Mouse (Mus musculus): ENCODE measurements around the gene Gm20388. TPM values are rescaled to one million over a fixed set of nuclear protein-coding genes. Genes with fewer than 3 reads are reported as not detected.

Gene Gm20388
- polyA plus RNA-seq, 1 experiment from 2014 or later, result 8.3 TPM

DNA sequence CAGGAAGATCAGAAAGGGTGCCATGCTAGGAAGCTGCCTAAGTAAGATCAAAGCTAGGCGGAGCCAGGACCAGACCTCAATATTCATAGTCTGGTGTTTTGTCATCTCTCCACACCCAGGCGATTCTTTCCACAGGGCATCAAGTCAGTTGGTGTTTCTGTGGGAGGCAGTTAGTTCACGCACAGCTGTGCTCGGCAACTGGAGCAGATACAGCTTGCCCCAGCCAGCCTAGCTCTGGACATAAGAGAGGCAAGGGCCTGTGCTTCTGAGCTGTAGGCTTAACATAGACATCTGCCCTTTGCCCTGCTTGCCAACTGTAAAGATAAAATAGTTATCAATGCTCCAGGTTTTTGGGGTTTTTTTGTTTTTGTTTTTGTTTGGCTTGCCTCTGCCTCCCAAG is 3721.6 kb downstream of the Gm20388 start:
- Histone ChIP-seq H3K27ac (ENCODE audit: low read depth) (no peak overlapping the region), H3K9ac (ENCODE audit: low read length) (no peak overlapping the region), H3K36me3 (ENCODE audit: control insufficient read depth, insufficient read depth, low read length) (no peaks in the 10 kb centered on the region), H3K4me3 (ENCODE audit: low read depth, low read length) (no peak overlapping the region), H3K27me3 (replicated peaks; ENCODE audit: control insufficient read depth, insufficient read depth, low read length) (no peaks in the 10 kb centered on the region), H3K9me3 (ENCODE audit: control insufficient read depth, low read length) (no peaks in the 10 kb centered on the region), H3K4me1 (replicated peaks; ENCODE audit: control insufficient read depth, insufficient read depth, low read length) (peaks cover 20% of the 10 kb centered on the region), H3K4me2 (ENCODE audit: low read length) (no peak overlapping the region)
- ATAC-seq (replicated peaks; ENCODE audit: low FRiP score, low TSS enrichment, low read depth) (no peak), DNase-seq (ENCODE audit: low spot score) (no peak)
- 71% methylated on average over 4 of the region's 4 CpGs for WGBS

DNA sequence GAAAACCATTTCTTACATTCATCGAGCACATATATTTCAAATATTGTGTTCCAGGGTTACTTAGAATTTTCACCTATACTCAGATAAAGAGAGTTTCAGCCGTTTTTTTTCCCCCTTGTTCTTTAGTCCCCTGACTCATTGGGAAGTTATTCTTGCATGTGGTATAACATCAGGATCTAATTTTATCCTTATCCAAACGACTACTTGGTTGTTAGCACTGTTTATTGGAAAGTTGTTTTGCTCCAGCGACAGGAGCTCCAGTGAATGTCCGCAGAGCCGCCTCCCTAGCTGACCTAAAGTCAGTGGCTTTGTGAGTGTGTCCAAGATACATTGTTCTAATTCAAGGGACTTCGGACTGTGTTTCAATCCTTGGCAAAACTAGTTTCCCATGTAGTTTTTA is 3723.2 kb downstream of the Gm20388 start:
- Histone ChIP-seq H3K4me3 (ENCODE audit: low read depth, low read length) (no peak overlapping the region), H3K36me3 (ENCODE audit: control insufficient read depth, insufficient read depth, low read length) (no peaks in the 10 kb centered on the region), H3K27me3 (replicated peaks; ENCODE audit: control insufficient read depth, insufficient read depth, low read length) (no peaks in the 10 kb centered on the region), H3K27ac (ENCODE audit: low read depth) (no peak overlapping the region), H3K9ac (ENCODE audit: low read length) (no peak overlapping the region), H3K9me3 (ENCODE audit: control insufficient read depth, low read length) (no peaks in the 10 kb centered on the region), H3K4me2 (ENCODE audit: low read length) (no peak overlapping the region), H3K4me1 (replicated peaks; ENCODE audit: control insufficient read depth, insufficient read depth, low read length) (peaks cover 20% of the 10 kb centered on the region)
- 59% methylated on average over 7 of the region's 7 CpGs for WGBS
- DNase-seq (ENCODE audit: low spot score), result no peak
- ATAC-seq (replicated peaks; ENCODE audit: low FRiP score, low TSS enrichment, low read depth), result no peak

DNA sequence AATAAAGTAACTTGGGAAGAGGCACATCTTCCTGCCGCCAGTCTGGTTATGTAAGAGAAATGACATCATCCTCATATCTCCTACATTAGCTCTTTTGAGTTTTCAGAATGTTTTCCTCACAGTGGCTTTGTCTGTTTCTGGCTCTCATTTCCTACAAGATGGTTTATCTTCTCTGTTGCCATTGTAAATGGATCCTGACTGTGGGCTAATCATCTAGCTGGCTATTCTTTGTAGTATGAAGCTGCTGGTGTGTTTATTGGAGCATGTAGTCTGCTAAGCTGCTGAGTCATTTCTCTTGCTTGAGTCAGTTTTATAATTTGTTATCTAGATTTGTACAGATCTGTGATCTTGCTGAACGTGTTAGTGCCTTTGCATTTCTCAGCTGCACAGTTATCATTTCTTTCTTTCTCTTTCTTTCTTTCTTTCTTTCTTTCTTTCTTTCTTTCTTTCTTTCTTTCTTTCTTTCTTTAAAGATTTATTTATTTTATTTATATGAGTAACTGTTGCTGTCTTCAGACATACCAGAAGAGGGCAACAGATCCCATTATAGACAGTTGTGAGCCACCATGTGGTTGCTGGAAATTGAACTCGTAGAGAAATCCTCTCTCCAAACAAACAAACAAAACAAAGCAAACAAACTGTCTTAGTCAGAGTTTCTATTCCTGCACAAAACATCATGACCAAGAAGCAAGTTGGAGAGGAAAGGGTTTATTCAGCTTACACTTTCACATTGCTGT is 3723.9 kb downstream of the Gm20388 start:
- Histone ChIP-seq H3K9me3 (ENCODE audit: control insufficient read depth, low read length) (no peaks in the 10 kb centered on the region), H3K4me1 (replicated peaks; ENCODE audit: control insufficient read depth, insufficient read depth, low read length) (peaks cover 14% of the 10 kb centered on the region), H3K4me3 (ENCODE audit: low read depth, low read length) (no peak overlapping the region), H3K9ac (ENCODE audit: low read length) (no peak overlapping the region), H3K27me3 (replicated peaks; ENCODE audit: control insufficient read depth, insufficient read depth, low read length) (no peaks in the 10 kb centered on the region), H3K36me3 (ENCODE audit: control insufficient read depth, insufficient read depth, low read length) (no peaks in the 10 kb centered on the region), H3K27ac (ENCODE audit: low read depth) (no peak overlapping the region), H3K4me2 (ENCODE audit: low read length) (no peak overlapping the region)
- ATAC-seq (replicated peaks; ENCODE audit: low FRiP score, low TSS enrichment, low read depth) (no peak), DNase-seq (ENCODE audit: low spot score) (no peak)
- WGBS, result 23% methylated on average over 3 of the region's 3 CpGs

DNA sequence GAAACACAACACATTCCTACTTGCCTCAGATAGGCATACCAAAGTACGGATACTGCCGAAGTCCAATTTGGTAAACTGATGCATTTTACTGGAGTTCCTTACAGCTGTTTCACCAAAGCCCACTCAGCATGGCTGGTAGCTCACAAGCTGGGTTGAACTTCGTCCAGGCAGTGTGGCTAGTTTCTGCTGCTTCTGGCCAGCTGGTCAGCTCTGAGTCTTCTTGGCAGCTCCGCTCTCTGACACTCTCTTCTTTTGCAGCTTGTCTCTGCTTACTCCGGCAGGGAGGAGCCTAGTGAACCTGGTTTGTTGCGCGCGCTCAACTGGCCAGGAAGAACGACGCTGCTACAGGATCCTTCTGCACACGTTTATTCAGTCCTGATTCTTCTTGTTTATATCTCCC is 3725.0 kb downstream of the Gm20388 start:
- H3K4me1 ChIP-seq (replicated peaks; ENCODE audit: control insufficient read depth, insufficient read depth, low read length), result peaks cover 8% of the 10 kb centered on the region
- no peak overlapping the region for H3K4me2 ChIP-seq (ENCODE audit: low read length)
- no peaks in the 10 kb centered on the region for H3K9me3 ChIP-seq (ENCODE audit: control insufficient read depth, low read length)
- H3K4me3 ChIP-seq (ENCODE audit: low read depth, low read length), result no peak overlapping the region
- H3K27ac ChIP-seq (ENCODE audit: low read depth), result no peak overlapping the region
- H3K36me3 ChIP-seq (ENCODE audit: control insufficient read depth, insufficient read depth, low read length), result no peaks in the 10 kb centered on the region
- no peak for DNase-seq (ENCODE audit: low spot score)
- no peaks in the 10 kb centered on the region for H3K27me3 ChIP-seq (replicated peaks; ENCODE audit: control insufficient read depth, insufficient read depth, low read length)
- 71% methylated on average over 11 of the region's 11 CpGs for WGBS
- no peak overlapping the region for H3K9ac ChIP-seq (ENCODE audit: low read length)
- ATAC-seq (replicated peaks; ENCODE audit: low FRiP score, low TSS enrichment, low read depth), result no peak

DNA sequence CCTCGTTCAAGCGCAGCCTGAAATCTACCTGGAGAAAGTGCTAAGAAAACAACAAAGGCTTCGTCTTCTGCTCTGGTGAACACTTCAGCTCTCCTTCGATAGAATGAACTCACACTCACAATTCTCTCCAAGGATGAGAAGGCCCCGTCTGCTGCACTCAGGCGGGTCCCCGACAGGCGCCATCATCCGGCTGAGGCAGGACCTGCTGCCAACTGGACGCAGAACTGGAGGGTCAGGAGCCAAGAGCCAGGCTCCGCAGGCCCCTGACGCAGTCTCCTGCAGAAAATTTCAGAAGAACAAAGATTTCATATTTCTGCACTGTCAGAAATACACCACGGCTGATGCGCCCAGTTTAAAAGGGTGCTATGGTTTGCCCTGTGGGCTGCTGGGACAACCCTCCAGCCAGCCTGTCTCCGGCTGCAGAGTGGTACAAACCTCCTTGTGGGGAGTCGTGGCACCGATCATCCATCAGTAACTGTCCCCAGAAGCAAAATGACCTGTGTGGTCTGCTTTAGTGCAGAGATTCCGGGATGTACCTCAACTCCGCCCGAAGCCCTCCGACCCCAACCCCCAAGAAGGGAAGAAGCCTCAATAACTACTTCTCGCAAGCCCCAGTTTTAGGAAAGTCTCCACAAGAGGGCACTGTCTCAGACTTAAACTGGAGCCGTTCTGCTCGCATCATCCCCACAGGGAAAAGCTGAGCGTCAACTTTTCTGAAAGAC is 3732.8 kb downstream of the Gm20388 start:
- Histone ChIP-seq H3K4me3 (ENCODE audit: low read depth, low read length) (no peak overlapping the region; the same call in 1 of the 2 replicates), H3K27ac (ENCODE audit: low read depth) (no peak overlapping the region), H3K9ac (ENCODE audit: low read length) (no peak overlapping the region), H3K4me2 (ENCODE audit: low read length) (peak overlapping the region; percentile 37), H3K36me3 (ENCODE audit: control insufficient read depth, insufficient read depth, low read length) (no peaks in the 10 kb centered on the region), H3K27me3 (replicated peaks; ENCODE audit: control insufficient read depth, insufficient read depth, low read length) (no peaks in the 10 kb centered on the region), H3K4me1 (replicated peaks; ENCODE audit: control insufficient read depth, insufficient read depth, low read length) (no peaks in the 10 kb centered on the region), H3K9me3 (ENCODE audit: control insufficient read depth, low read length) (no peaks in the 10 kb centered on the region)
- no peak; the same call in 1 of the 2 replicates for ATAC-seq (replicated peaks; ENCODE audit: low FRiP score, low TSS enrichment, low read depth)
- peak; percentile 79 for DNase-seq (ENCODE audit: low spot score)
- WGBS, result 19% methylated on average over 25 of the region's 25 CpGs

DNA sequence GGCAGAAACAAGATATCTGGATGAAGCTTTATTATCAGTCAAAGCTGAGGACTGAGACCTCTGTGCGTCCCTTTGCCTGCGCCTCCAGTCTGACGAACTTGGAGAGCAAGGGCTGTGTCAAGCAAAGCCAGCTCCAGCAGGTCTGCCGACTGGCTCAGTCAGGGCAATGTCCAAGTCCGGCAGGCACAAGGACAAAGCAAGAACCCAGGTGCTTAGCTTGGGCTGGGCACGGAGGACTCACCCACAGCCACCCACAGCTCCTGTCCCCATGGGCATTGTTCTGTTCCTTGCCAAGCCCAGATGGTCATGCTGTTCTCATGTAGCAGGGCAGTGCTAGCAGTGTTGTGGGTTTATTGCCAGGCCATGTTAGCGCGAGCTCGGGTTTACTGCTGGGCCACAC is 3734.6 kb downstream of the Gm20388 start:
- Histone ChIP-seq H3K27ac (ENCODE audit: low read depth) (no peak overlapping the region), H3K9me3 (ENCODE audit: control insufficient read depth, low read length) (no peaks in the 10 kb centered on the region), H3K36me3 (ENCODE audit: control insufficient read depth, insufficient read depth, low read length) (no peaks in the 10 kb centered on the region), H3K4me2 (ENCODE audit: low read length) (no peak overlapping the region), H3K4me1 (replicated peaks; ENCODE audit: control insufficient read depth, insufficient read depth, low read length) (no peaks in the 10 kb centered on the region), H3K4me3 (ENCODE audit: low read depth, low read length) (no peak overlapping the region), H3K9ac (ENCODE audit: low read length) (no peak overlapping the region), H3K27me3 (replicated peaks; ENCODE audit: control insufficient read depth, insufficient read depth, low read length) (no peaks in the 10 kb centered on the region)
- no peak for DNase-seq (ENCODE audit: low spot score)
- WGBS, result 70% methylated on average over 9 of the region's 9 CpGs
- ATAC-seq (replicated peaks; ENCODE audit: low FRiP score, low TSS enrichment, low read depth), result no peak

DNA sequence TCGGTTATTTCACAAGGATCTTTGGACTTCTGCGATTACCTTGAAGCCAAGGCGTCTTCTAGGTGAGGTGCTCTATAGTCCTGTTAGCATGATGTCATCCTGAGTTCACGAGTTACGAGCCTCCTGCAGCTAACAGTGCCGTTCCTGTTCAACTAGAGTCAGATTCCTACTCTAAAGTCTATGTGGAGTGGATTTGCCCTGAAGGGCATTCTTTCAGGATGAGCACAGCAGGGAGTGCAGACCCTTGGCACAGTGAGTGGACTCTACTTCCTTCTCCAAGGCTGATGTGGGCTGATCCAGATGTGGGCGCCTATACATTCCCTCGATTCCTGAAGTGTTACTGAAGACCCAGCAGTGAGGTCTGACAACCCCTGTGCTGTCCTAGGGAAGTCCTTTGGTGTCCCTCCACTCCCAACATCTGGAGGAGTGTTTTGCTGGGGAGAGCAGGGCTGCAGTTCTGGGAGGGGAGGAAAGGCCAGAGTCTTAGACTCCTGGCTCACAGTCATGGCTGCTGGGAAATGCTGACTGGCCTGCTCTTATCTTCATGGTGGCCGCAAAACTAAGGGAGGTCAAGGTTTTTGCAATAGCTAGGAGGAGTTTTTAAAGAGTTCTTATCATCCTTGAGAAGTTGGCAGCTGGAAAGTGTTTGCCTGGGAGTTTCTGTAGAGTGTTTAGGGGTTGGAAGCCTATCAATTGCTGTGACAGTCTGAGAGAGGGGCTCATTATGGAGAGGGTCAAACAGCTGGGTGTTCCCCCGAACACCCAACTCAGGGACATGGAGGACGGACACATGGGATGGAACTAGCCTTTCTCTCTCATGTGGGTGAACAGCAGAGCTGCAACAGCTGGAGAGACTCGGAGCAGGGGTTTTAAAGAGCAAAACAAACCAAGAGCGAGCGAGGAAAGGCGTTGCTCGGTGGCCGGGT is 3737.9 kb downstream of the Gm20388 start:
- H3K27me3 ChIP-seq (replicated peaks; ENCODE audit: control insufficient read depth, insufficient read depth, low read length), result no peaks in the 10 kb centered on the region
- H3K9me3 ChIP-seq (ENCODE audit: control insufficient read depth, low read length), result no peaks in the 10 kb centered on the region
- no peak overlapping the region for H3K4me3 ChIP-seq (ENCODE audit: low read depth, low read length)
- H3K9ac ChIP-seq (ENCODE audit: low read length), result no peak overlapping the region
- no peak overlapping the region for H3K4me2 ChIP-seq (ENCODE audit: low read length)
- ATAC-seq (replicated peaks; ENCODE audit: low FRiP score, low TSS enrichment, low read depth), result no peak
- H3K36me3 ChIP-seq (ENCODE audit: control insufficient read depth, insufficient read depth, low read length), result no peaks in the 10 kb centered on the region
- no peak overlapping the region for H3K27ac ChIP-seq (ENCODE audit: low read depth)
- H3K4me1 ChIP-seq (replicated peaks; ENCODE audit: control insufficient read depth, insufficient read depth, low read length), result 0 out of 2 replicates have a peak, but pooled peaks cover 7% of the 10 kb centered on the region
- no peak for DNase-seq (ENCODE audit: low spot score)
- WGBS, result 57% methylated on average over 17 of the region's 17 CpGs

DNA sequence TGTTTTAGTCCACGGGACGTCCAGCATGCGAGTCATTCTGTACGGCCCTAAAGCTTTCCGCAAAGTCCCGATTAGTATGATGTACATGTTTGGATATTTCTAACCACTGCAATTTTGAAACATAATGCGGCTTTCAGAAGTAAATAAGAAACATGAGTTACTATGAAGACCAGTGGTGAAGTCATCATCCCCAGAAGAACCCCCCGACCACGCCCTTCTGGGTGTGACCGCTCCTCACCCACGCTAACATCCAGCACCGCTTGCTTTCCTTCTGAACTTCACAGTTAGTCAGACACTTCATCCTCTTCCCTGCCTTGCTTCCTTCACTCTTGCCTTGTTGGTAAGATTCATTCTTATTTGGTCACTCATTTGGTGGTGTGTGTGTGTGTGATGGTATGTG is 3738.8 kb downstream of the Gm20388 start:
- no peak for DNase-seq (ENCODE audit: low spot score)
- Histone ChIP-seq H3K4me1 (replicated peaks; ENCODE audit: control insufficient read depth, insufficient read depth, low read length) (0 out of 2 replicates have a peak, but pooled peaks cover 7% of the 10 kb centered on the region), H3K4me2 (ENCODE audit: low read length) (no peak overlapping the region), H3K27me3 (replicated peaks; ENCODE audit: control insufficient read depth, insufficient read depth, low read length) (no peaks in the 10 kb centered on the region), H3K4me3 (ENCODE audit: low read depth, low read length) (no peak overlapping the region), H3K9ac (ENCODE audit: low read length) (no peak overlapping the region), H3K27ac (ENCODE audit: low read depth) (no peak overlapping the region), H3K9me3 (ENCODE audit: control insufficient read depth, low read length) (no peaks in the 10 kb centered on the region), H3K36me3 (ENCODE audit: control insufficient read depth, insufficient read depth, low read length) (no peaks in the 10 kb centered on the region)
- no peak for ATAC-seq (replicated peaks; ENCODE audit: low FRiP score, low TSS enrichment, low read depth)
- WGBS, result 74% methylated on average over 12 of the region's 12 CpGs
